In the genomic region with DNA sequence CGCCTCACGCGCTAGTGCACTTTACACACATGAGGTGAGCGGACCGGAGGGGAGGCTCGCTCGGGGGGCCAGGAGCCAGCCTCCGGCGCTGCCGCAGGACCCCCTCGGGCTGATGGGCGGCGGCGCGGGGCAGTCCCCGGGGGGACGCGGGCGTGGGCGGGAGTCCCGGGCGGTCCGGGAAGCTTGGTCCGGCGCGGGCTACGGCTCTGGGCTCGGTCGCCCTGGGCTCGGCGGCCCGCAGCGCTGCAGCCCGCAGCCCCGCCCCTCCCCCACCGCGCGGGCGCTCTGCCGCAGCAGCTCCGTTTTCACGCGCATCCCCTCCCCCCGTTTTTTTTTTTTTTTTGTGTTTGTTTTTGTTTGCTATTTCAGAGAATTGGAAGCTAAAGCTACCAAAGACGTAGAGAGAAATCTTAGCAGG, we compare ENCODE assay signal across 8 mouse cellular contexts. TPM values are rescaled to one million over a fixed set of nuclear protein-coding genes. Genes with fewer than 3 reads are reported as not detected.
DNase-seq lines count a peak whose midpoint lies in the region; ATAC-seq and TF ChIP-seq lines count a peak whose summit lies in the region.

No protein-coding gene starts in this region.

- no peaks in the 10 kb centered on the region for H3K9me3 ChIP-seq in neural tube, embryonic 11.5 days (ENCODE audit: control insufficient read depth, low read length)
- no peaks in the 10 kb centered on the region for H3K9me3 ChIP-seq in hindbrain, embryonic 13.5 days
- H3K9me3 ChIP-seq in midbrain, embryonic 10.5 days (replicated peaks): no peaks in the 10 kb centered on the region

- no peaks in the 10 kb centered on the region for H3K27me3 ChIP-seq in cerebellum, adult 2 months (ENCODE audit: control insufficient read depth, insufficient read depth, low read length)
- no peaks in the 10 kb centered on the region for H3K27me3 ChIP-seq in neural tube, embryonic 11.5 days (ENCODE audit: control insufficient read depth, insufficient read depth, low read length)
- no peaks in the 10 kb centered on the region for H3K27me3 ChIP-seq in hindbrain, embryonic 13.5 days
- H3K27me3 ChIP-seq in midbrain, embryonic 10.5 days (ENCODE audit: low read depth, poor library complexity, severe bottlenecking): no peaks in the 10 kb centered on the region

- no peaks in the 10 kb centered on the region for H3K36me3 ChIP-seq in neural tube, embryonic 11.5 days (ENCODE audit: control insufficient read depth, insufficient read depth, low read length)
- peaks cover 6% of the 10 kb centered on the region for H3K36me3 ChIP-seq in hindbrain, embryonic 13.5 days
- H3K36me3 ChIP-seq in midbrain, embryonic 10.5 days: peaks cover 27% of the 10 kb centered on the region

- peak overlapping the region; percentile 35 for H3K4me2 ChIP-seq in neural tube, embryonic 11.5 days (ENCODE audit: low read depth)
- H3K4me2 ChIP-seq in hindbrain, embryonic 13.5 days: peak overlapping the region; percentile 72

- peak overlapping the region; percentile 99 for H3K9ac ChIP-seq in neural tube, embryonic 11.5 days (ENCODE audit: low read length)
- peak overlapping the region; percentile 99 for H3K9ac ChIP-seq in hindbrain, embryonic 13.5 days

- H3K27ac ChIP-seq in cerebellum, adult 2 months (ENCODE audit: insufficient read depth, low read length): peak overlapping the region; percentile 100
- H3K27ac ChIP-seq in neural tube, embryonic 11.5 days (ENCODE audit: low read depth, low read length): peak overlapping the region; percentile 93
- peak overlapping the region; percentile 97 for H3K27ac ChIP-seq in hindbrain, embryonic 13.5 days
- peak overlapping the region; percentile 100 for H3K27ac ChIP-seq in midbrain, embryonic 10.5 days (replicated peaks)

- ATAC-seq in neural tube, embryonic 11.5 days (ENCODE audit: insufficient read depth, low FRiP score, low TSS enrichment): peak; percentile 79
- peak; percentile 77 for ATAC-seq in hindbrain, embryonic 13.5 days (ENCODE audit: low FRiP score)

- H3K4me3 ChIP-seq in cerebellum, adult 2 months (replicated peaks; ENCODE audit: insufficient read depth, low read depth, low read length): peak overlapping the region; percentile 99
- peak overlapping the region; percentile 99 for H3K4me3 ChIP-seq in neural tube, embryonic 11.5 days (ENCODE audit: low read depth, low read length)
- H3K4me3 ChIP-seq in hindbrain, embryonic 13.5 days: peak overlapping the region; percentile 96
- peak overlapping the region; percentile 98 for H3K4me3 ChIP-seq in midbrain, embryonic 10.5 days

- peaks cover 9% of the 10 kb centered on the region; the same call in 1 of the 2 replicates for H3K4me1 ChIP-seq in cerebellum, adult 2 months (ENCODE audit: control insufficient read depth, insufficient read depth, low read length)
- no peaks in the 10 kb centered on the region for H3K4me1 ChIP-seq in neural tube, embryonic 11.5 days (ENCODE audit: control insufficient read depth, insufficient read depth, low read length)
- H3K4me1 ChIP-seq in hindbrain, embryonic 13.5 days (replicated peaks): peaks cover 26% of the 10 kb centered on the region
- H3K4me1 ChIP-seq in midbrain, embryonic 10.5 days: peaks cover 25% of the 10 kb centered on the region

- DNase-seq in cerebellum, adult 2 months: no peak
- DNase-seq in cerebellum, adult 11 months: no peak
- DNase-seq in neural tube, embryonic 11.5 days (ENCODE audit: low spot score): no peak
- DNase-seq in neural tube, embryonic 10.5 days (ENCODE audit: extremely low spot score, low spot score): no peak
- DNase-seq in midbrain, embryonic 10.5 days (ENCODE audit: low spot score): no peak
- no peak for DNase-seq in ovary, postnatal 10 days (ENCODE audit: low spot score)
- DNase-seq in right cerebral cortex, postnatal 36 days (ENCODE audit: low spot score in 2 of 2): no peak

- TF ChIP-seq POLR2A in cerebellum, adult 2 months (IDR thresholded peaks at IDR 0.05; ENCODE audit: borderline replicate concordance, insufficient read depth, low read length): no peak

- WGBS in cerebellum, adult 2 months: under 1% methylated on average over 30 of the region's 45 CpGs
- WGBS in neural tube, embryonic 11.5 days: 0% methylated on average over 25 of the region's 45 CpGs
- 2% methylated on average over 16 of the region's 45 CpGs for WGBS in hindbrain, embryonic 13.5 days
- 0% methylated on average over 40 of the region's 45 CpGs for WGBS in midbrain, embryonic 10.5 days

- no peak for TF ChIP-seq CTCF in cerebellum, adult 2 months (IDR thresholded peaks at IDR 0.05; ENCODE audit: borderline replicate concordance, insufficient read depth, low read depth, low read length)

RNA-seq across cellular contexts. Expression of a gene that starts 0.6 kb away (rescaled TPM):
- polyA plus RNA-seq in cerebellum, adult 2 months (2012; rRNA removed): 91.0 and 95.3 TPM in 2 replicates
- 46.2 and 57.3 TPM in 2 replicates for polyA plus RNA-seq in neural tube, embryonic 11.5 days (2014; fragmentation: Nextera tagmentation; extraction: Ambion mirVana)
- 59.0 and 63.2 TPM in 2 replicates for polyA plus RNA-seq in hindbrain, embryonic 13.5 days (2015; fragmentation: Nextera tagmentation; extraction: Ambion mirVana)
- 57.2 and 58.2 TPM in 2 replicates for polyA plus RNA-seq in midbrain, embryonic 10.5 days (2016; fragmentation: Nextera tagmentation; extraction: Ambion mirVana)
